Mouse (Mus musculus) heart, adult 2 months (tissue): ENCODE data around the gene Guca2a.

Source experiments
- CTCF ChIP-seq: fragments of 200-600 bp; IDR thresholded peaks from 2 replicates; pipeline ENCODE4 v1.8.1; 2022; ENCODE audit warnings: antibody characterized with exemption, mild to moderate bottlenecking, moderate library complexity
- EP300 ChIP-seq: fragments of 200-500 bp; IDR thresholded peaks from 2 replicates; pipeline ENCODE4 v1.6.1; 2011; ENCODE audit warnings: low read depth, low read length, control low read depth; ENCODE audit not compliant: insufficient read depth

DNA sequence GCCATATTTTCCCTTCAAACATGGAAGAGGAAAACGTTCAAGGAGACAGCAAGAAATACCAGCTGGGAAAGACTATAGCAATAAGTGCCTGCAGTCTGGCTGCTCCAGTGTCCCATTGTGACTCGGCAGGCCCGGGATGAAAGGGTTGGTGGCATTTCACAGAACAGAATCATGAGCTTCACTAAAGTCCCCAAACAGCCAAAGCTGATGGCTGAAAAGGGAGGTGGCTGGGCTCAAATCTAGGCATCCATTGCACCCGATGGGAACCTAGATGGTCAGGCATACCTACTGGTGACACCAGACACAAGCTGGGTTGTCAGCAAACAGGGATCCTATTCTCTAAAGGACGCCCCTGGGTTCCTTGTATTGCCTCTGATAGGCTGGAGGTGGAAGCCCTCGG lies 442 bp downstream of the Guca2a start:
- TF ChIP-seq CTCF, result no peak
- no peak for TF ChIP-seq EP300
